Mouse (Mus musculus): ENCODE data around the gene Mettl9.

DNA sequence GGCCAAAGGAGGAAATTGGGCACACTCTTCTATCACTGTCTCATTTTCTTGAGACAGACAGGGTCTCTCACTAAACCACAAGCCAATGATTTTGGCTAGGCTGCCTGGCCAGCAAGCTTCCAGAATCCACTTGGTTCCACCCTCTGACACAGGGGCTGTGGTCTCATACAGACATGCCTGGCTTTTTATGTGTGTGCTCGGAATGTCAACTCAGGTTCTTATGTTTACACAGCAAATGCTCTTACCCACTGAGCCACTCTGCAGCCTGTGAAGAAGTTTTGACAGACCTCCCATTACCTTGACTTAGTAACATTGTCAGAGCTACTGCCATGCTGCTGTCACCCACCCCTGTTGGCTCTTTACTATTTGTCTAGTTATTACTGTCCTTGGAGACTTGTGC is 7.7 kb downstream of the Mettl9 start:
- TF ChIP-seq CTCF (IDR thresholded peaks at IDR 0.05; ENCODE audit: insufficient read depth, low read depth, low read length) = no peak
- no peak for TF ChIP-seq POLR2A (IDR thresholded peaks at IDR 0.05; ENCODE audit: insufficient read depth, low read depth, low read length)
